Mouse (Mus musculus): ENCODE measurements around the gene Nmnat1.
"Not testable (repeated sequence)": the region's sequence is repeated elsewhere in the genome, so short reads cannot be mapped to it uniquely, and the experiment has no call there.

Nmnat1 gene

DNA sequence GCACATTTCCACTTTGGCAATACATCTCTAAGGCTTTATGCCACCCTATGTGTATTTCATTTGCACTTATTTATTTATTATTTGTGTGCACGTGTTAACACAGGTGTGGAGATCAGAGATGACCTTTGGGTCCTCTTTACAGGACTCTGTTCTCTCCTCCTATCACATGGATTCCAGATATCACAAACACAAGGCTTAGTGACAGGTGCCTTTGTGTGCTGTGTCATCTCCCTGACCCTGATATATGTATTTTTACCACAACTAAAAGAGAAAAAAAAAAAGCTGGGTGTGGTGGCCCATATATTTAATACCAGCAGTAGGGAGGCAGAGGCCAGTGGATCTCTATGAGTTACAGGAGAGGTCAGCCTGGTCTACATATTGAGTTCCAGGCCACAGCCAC is 40.5 kb downstream of the Nmnat1 start:
- DNase-seq: no peak

DNA sequence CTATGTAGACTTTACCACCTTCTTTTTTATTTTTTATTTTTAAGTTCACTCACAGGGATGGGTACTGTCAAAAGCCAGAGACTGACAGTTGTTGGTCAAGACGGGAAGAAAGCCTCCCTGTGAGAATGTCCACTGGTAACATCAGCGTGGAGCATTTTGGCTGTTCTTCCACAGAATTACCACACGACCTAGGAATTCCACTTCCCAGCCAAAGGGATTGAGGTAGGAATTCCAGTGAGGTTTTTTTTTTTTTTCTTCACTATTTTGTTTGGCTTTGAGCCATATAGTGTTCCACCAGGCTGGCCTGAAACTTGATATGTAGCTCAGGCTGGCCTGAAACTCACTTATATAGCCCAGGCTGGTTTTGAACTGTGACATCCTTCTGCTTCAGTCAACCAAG is 42.6 kb downstream of the Nmnat1 start:
- DNase-seq: no peak

DNA sequence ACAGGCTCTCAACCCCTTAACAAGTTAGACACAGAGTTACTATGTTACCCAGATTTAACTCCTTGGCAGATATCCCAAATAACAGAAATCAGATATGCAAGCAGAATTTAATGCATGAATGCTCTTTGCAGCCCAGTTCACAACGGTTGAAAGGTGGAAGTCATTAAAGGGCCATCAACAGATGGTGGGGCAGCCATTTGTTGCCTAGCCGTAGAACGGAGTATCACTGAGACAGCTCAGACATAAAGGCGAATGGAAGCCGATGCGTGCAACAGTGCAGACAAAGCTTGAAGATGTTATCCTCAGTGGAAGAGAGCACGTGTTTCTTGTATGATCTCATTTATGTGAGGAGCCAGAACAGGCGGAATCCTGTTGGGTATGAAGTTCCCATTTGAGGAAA is 44.4 kb downstream of the Nmnat1 start:
- DNase-seq: no peak

DNA sequence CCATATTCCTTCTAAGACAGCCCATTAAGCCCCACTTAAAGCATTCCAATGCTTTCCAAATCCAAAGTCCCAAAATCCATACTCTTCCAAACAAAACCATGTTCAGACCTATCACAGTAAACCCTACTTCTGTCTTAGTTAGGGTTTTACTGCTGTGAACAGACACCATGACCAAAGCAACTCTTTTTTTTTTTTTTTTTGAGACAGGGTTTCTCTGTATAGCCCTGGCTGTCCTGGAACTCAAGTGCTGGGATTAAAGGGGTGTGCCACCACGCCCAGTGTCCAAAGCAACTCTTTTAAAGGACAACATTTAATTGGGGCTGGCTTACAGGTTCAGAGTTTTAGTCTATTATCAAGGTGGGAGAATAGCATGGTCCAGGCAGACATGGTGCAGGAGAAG is 53.1 kb downstream of the Nmnat1 start:
- DNase-seq: not testable (repeated sequence)

DNA sequence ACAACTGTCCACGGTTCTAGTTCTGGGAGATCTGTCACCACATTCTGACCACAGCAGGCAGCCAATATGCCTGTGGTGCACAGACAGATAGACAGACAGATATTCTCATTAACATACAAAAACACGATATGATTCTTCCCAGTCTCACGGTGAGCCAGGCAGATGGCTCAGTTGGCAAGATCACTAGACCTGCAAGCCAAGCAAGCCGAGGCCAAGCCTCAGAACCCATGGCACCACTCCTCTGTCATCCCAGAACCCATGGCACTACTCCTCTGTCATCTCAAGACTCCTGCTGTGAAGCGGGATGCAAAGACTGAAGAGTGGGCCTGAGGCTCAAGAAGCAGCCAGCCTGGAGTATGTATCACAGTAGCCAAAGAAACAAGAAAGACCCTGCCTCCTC is 55.4 kb downstream of the Nmnat1 start:
- DNase-seq: no peak

DNA sequence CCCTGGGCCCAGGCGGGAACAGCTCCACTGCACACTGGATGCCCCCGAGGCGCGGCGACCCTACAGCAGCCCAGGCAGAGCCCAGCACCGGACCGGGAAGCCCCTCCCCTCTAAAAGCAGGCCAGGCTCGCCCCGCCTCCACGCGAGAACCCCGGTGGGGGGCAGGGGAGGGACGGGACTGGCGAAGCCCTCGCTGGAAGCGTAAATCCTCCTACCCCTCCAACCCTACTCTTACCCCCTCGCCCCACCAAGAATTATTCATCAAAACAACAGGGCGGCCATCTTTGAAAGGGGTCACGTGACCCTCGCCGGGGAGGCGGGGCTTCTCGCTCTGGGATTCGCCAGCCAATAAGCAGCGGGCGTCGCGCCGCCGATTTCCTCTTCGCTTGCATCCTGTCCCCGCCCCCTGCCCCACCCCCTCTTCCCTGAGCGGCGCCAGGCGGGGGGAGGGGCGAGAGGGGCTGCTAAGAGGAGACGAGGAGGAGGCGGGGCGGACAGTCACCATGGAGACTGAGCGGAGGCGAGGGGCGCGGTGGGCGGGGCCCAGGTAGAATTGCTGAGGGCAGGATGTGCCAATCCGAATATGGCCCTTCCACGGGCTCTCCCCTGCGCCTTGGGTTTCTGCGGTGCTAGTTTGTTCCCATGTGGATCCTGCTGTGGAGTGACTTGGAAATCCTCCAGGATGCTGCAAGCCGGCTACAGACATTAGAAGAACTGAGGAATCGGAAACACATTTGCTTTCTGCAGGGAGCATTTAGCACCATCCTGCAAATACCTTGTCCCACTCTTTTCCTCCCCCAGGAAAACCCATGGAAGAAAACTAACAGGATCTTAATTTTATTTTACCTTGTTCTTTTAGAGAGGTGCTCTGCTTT is 58.4 kb downstream of the Nmnat1 start, which contains the start of gene Ube4b:
Gene Ube4b (minus strand): TSS at position 425 of the 875 bp plus-strand sequence.
- DNase-seq: peak; percentile 99

DNA sequence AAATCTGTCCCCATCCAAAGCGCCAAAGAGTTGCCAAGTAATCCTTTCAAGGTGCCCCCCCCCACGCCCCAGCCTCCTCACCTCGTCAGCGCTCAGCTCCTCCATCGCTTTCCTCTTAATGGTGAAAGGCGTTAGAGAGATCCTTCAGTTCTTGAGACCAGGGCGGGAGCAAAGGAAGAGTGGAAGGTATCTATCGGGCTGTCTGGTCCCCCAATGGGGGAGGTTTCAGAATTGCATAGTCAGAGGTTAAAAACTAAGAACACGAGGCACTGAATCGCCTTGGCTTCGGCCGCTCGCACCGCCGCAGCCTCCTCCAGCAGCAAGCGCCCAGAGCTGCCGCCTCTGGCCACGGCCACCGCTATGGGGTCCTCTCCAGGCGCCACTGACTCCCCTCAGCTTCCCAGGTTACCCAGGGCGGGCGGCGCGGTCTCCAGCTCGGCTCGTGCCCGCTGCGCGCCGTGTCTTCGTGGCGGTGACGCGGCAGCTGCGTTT is 59.2 kb downstream of the Nmnat1 start:
- peak; percentile 41 for DNase-seq

DNA sequence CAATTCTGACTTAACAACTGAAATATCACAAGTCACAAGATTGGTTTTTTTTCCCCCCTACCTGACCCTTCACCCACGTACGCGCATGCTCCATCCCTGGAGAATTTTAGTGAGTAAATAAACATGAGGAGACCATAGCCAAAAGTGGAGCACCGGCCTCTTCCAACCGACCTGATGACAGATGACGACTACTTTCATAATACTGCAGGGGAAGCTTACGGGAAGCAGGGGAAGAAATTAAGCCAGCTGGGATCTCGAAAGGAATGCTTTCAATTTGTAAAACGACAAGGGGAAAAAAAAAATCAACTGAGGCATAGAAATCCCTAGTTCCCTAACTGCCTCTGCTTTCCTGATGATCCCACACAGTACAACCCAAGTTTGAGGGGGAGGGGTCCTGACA is 60.2 kb downstream of the Nmnat1 start:
- DNase-seq: no peak

DNA sequence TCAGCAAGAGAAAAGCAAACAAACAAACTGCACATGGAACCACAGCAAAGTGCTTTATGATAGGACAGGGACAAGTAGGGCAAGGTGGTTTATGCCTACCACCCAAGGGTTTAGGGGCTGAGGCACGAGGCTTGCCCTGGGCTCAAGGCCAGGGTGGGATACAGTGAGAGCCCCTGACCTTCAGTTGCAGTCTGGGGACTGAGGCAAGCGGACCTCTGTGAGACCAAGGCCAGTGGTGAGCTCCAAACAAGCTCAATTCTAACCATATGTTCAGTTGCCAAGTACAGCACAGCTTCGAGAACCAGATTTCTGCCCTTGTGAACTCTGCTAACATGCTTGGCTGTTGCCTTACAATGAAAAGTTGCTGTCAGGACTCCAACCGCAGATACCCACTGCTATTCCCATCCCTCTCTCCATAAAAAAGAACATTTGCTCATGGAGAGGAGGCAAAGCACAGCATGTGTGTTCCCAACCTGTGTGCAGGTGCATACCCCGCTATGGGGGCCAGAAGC is 67.1 kb downstream of the Nmnat1 start:
- no peak for DNase-seq
